Mouse (Mus musculus) embryo, embryonic 11.5 days (tissue): ENCODE measurements around the gene Wfdc2.

Experiments used
- DNase-seq: peaks from one replicate; pipeline ENCODE4 v3.0.0-alpha.2; 2012; ENCODE audit warnings: low read depth, low spot score

Wfdc2 gene

GRCm38 (mm10) chr2:164562391-164563188, at the start of gene Wfdc2:
TSS of gene Wfdc2 (plus strand) at chr2:164562413.
- no peak for DNase-seq

- no peak for DNase-seq
Measured at GRCm38 (mm10) chr2:164513389-164513788, 48.8 kb upstream of the Wfdc2 start.

GRCm38 (mm10) chr2:164514916-164515315, 47.3 kb upstream of the Wfdc2 start:
- DNase-seq, result no peak

GRCm38 (mm10) chr2:164515897-164516296, 46.3 kb upstream of the Wfdc2 start:
- DNase-seq, result no peak

- DNase-seq, result no peak
Measured at GRCm38 (mm10) chr2:164516592-164516991, 45.6 kb upstream of the Wfdc2 start.

GRCm38 (mm10) chr2:164517485-164518221, 44.6 kb upstream of the Wfdc2 start:
- DNase-seq, result peak; percentile 35

- DNase-seq, result no peak
Measured at GRCm38 (mm10) chr2:164518266-164519170, 43.7 kb upstream of the Wfdc2 start.

- no peak for DNase-seq
Measured at GRCm38 (mm10) chr2:164519171-164519526, 43.1 kb upstream of the Wfdc2 start.

- peak; percentile 19 for DNase-seq
Measured at GRCm38 (mm10) chr2:164520782-164521181, 41.4 kb upstream of the Wfdc2 start.

- DNase-seq, result no peak
Measured at GRCm38 (mm10) chr2:164521841-164522240, 40.4 kb upstream of the Wfdc2 start.

GRCm38 (mm10) chr2:164522280-164522679, 39.9 kb upstream of the Wfdc2 start:
- no peak for DNase-seq

GRCm38 (mm10) chr2:164523301-164523773, 38.9 kb upstream of the Wfdc2 start:
- DNase-seq, result no peak

GRCm38 (mm10) chr2:164528557-164528956, 33.7 kb upstream of the Wfdc2 start:
- no peak for DNase-seq

GRCm38 (mm10) chr2:164531169-164531568, 31.0 kb upstream of the Wfdc2 start:
- DNase-seq, result peak; percentile 49

GRCm38 (mm10) chr2:164534315-164534714, 27.9 kb upstream of the Wfdc2 start:
- no peak for DNase-seq

- no peak for DNase-seq
Measured at GRCm38 (mm10) chr2:164537003-164537402, 25.2 kb upstream of the Wfdc2 start.

GRCm38 (mm10) chr2:164540652-164541427, 21.4 kb upstream of the Wfdc2 start:
- DNase-seq, result no peak

- no peak for DNase-seq
Measured at GRCm38 (mm10) chr2:164542132-164542531, 20.1 kb upstream of the Wfdc2 start.

GRCm38 (mm10) chr2:164542598-164542997, 19.6 kb upstream of the Wfdc2 start:
- no peak for DNase-seq

GRCm38 (mm10) chr2:164543745-164544144, 18.5 kb upstream of the Wfdc2 start:
- DNase-seq, result no peak
